Mouse (Mus musculus) cortical plate, adult 2 months (tissue): ENCODE results near the gene Mboat2. TPM values are rescaled to one million over a fixed set of nuclear protein-coding genes. Genes with fewer than 3 reads are reported as not detected.

Source experiments
- H3K27ac ChIP-seq: fragments of 200-500 bp; 2 replicates; pipeline ENCODE4 v1.5.1; 2012; ENCODE audit warnings: low read length, control low read depth, inconsistent platforms; ENCODE audit not compliant: insufficient read depth
- H3K4me1 ChIP-seq: fragments of 200-500 bp; 2 replicates; pipeline ENCODE4 v1.6.1; 2011; ENCODE audit warnings: low read length; ENCODE audit not compliant: control insufficient read depth, insufficient read depth
- H3K4me3 ChIP-seq: fragments of 200-500 bp; 2 replicates; pipeline ENCODE4 v1.5.1; 2011; ENCODE audit warnings: mild to moderate bottlenecking, low read length, control low read depth; ENCODE audit not compliant: insufficient read depth
- CTCF ChIP-seq: fragments of 200-500 bp; IDR thresholded peaks from 2 replicates; pipeline ENCODE4 v1.5.1; 2011; ENCODE audit warnings: mild to moderate bottlenecking, control low read depth, low read length; ENCODE audit not compliant: insufficient read depth; ENCODE audit errors: extremely low read depth
- POLR2A ChIP-seq: fragments of 200-500 bp; IDR thresholded peaks from 2 replicates; pipeline ENCODE4 v1.6.1; 2011; ENCODE audit warnings: mild to moderate bottlenecking, low read length, control low read depth; ENCODE audit not compliant: insufficient read depth; ENCODE audit errors: extremely low read depth
- polyA plus RNA-seq: library from polyadenylated mRNA; depleted of rRNA; stranded (reverse); fragments of >200 nt; gene quantifications from 2 replicates; pipeline ENCODE4 v1.2.3, GENCODE M21; 2012

Gene Mboat2
- polyA plus RNA-seq, 1 experiment: 27.9 TPM

- no peaks in the 10 kb centered on the region for H3K4me1 ChIP-seq
- no peak overlapping the region for H3K4me3 ChIP-seq
- no peak overlapping the region for H3K27ac ChIP-seq
- no peak for TF ChIP-seq POLR2A
- TF ChIP-seq CTCF: no peak
Observed at GRCm38 (mm10) chr12:24890684-24891459, 60.2 kb downstream of the Mboat2 start.

GRCm38 (mm10) chr12:24892536-24892935 lies 61.9 kb downstream of the Mboat2 start:
- H3K27ac ChIP-seq: no peak overlapping the region
- no peaks in the 10 kb centered on the region for H3K4me1 ChIP-seq
- TF ChIP-seq POLR2A (no peak), CTCF (no peak)
- H3K4me3 ChIP-seq: no peak overlapping the region

GRCm38 (mm10) chr12:24893777-24894468 lies 63.2 kb downstream of the Mboat2 start:
- Histone ChIP-seq H3K27ac (peak overlapping the region; percentile 32; the same call in 1 of the 2 replicates), H3K4me1 (no peaks in the 10 kb centered on the region), H3K4me3 (no peak overlapping the region)
- TF ChIP-seq POLR2A (no peak), CTCF (no peak)

GRCm38 (mm10) chr12:24895352-24895751 lies 64.7 kb downstream of the Mboat2 start:
- Histone ChIP-seq H3K4me1 (no peaks in the 10 kb centered on the region), H3K4me3 (no peak overlapping the region), H3K27ac (no peak overlapping the region)
- TF ChIP-seq CTCF (no peak), POLR2A (no peak)

GRCm38 (mm10) chr12:24897354-24897753 lies 66.7 kb downstream of the Mboat2 start:
- TF ChIP-seq POLR2A: no peak
- no peak for TF ChIP-seq CTCF
- H3K4me1 ChIP-seq: no peaks in the 10 kb centered on the region
- H3K4me3 ChIP-seq: no peak overlapping the region
- no peak overlapping the region for H3K27ac ChIP-seq

GRCm38 (mm10) chr12:24898226-24898625 lies 67.5 kb downstream of the Mboat2 start:
- TF ChIP-seq POLR2A (no peak), CTCF (no peak)
- Histone ChIP-seq H3K4me3 (no peak overlapping the region), H3K4me1 (no peaks in the 10 kb centered on the region), H3K27ac (no peak overlapping the region)

- no peak for TF ChIP-seq CTCF
- no peak for TF ChIP-seq POLR2A
- H3K4me3 ChIP-seq: no peak overlapping the region
- H3K27ac ChIP-seq: no peak overlapping the region
- no peaks in the 10 kb centered on the region for H3K4me1 ChIP-seq
Observed at GRCm38 (mm10) chr12:24899636-24900035, 69.0 kb downstream of the Mboat2 start.

- H3K4me1 ChIP-seq: no peaks in the 10 kb centered on the region
- no peak overlapping the region for H3K4me3 ChIP-seq
- no peak for TF ChIP-seq POLR2A
- no peak for TF ChIP-seq CTCF
- H3K27ac ChIP-seq: no peak overlapping the region
Observed at GRCm38 (mm10) chr12:24902736-24903135, 72.1 kb downstream of the Mboat2 start.

GRCm38 (mm10) chr12:24907894-24908293 lies 77.2 kb downstream of the Mboat2 start:
- H3K27ac ChIP-seq: no peak overlapping the region
- TF ChIP-seq CTCF (no peak), POLR2A (no peak)
- no peaks in the 10 kb centered on the region for H3K4me1 ChIP-seq
- H3K4me3 ChIP-seq: no peak overlapping the region

GRCm38 (mm10) chr12:24909679-24910078 lies 79.0 kb downstream of the Mboat2 start:
- no peaks in the 10 kb centered on the region for H3K4me1 ChIP-seq
- no peak for TF ChIP-seq CTCF
- H3K27ac ChIP-seq: no peak overlapping the region
- no peak overlapping the region for H3K4me3 ChIP-seq
